Mouse (Mus musculus) layer of hippocampus, adult 11-12 months (tissue): ENCODE data around the gene Nanp.

Experiments
- DNase-seq: peaks from one replicate; pipeline ENCODE4 v3.0.0; 2022; ENCODE audit warnings: low spot score

Gene Nanp

DNA sequence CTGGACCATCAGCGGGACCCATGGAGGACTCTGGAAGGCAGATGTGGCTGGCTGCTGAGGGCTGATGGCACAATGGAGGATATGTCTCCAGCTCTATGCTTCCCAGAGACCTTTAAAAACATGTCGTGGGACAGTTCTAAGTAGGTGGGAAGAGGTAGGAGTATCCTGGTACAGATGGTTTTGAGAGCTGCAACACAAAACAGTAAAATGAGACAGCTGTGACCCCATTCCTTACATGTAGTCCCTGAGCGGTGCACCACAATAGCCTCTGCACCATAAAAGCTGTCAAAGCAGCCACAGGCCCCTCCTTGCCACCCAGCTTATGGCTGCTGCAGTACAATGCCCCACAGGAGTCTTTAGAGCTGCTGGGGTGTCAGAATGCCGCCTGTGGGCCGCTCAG lies 41.6 kb downstream of the Nanp start:
- no peak for DNase-seq

GRCm38 (mm10) chr2:150995324-150995723 lies 43.9 kb downstream of the Nanp start:
- no peak for DNase-seq

GRCm38 (mm10) chr2:150991050-150991449 lies 48.1 kb downstream of the Nanp start:
- no peak for DNase-seq

- no peak for DNase-seq
Measured at GRCm38 (mm10) chr2:150990506-150990905, 48.7 kb downstream of the Nanp start.

DNA sequence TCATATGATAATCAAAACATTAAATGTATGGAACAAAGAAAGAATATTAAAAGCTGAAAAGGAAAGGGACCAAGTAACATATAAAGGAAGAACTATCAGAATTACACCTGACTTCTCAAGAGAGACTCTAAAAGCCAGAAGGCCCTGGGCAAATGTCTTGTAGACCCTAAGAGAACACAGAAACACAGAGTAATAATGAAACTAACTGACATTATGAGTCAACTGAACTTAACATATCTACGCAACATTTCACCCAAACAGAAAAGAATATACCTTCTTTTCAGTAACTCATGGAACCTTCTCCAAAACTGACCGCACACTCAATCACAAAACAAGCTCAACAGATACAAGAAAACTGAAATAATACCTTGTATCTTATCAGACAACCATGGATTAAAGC lies 53.8 kb downstream of the Nanp start:
- DNase-seq = no peak

DNA sequence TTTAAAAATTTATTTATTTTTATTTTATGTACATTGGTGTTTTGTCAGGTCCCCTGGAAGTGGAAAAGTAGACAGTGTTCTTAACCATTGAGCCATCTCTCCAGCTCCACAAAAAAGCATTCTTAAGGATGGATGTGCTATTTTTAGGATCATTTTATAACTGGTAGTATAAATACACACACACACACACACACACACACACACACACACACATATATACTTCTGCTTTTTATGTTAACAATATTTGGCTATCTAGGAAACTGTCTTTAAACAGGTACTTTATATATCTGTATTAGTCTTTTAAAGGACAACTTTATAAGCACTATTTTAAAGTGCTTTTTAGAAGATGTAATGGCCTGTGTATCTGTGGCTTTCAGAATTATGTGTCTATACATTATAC lies 57.1 kb downstream of the Nanp start:
- no peak for DNase-seq

GRCm38 (mm10) chr2:150981524-150981923 lies 57.7 kb downstream of the Nanp start:
- DNase-seq = no peak

- DNase-seq = no peak
Measured at GRCm38 (mm10) chr2:150979861-150980620, 59.2 kb downstream of the Nanp start.
